Mouse (Mus musculus): Measurements from ENCODE around the gene Icmt. TPM values are rescaled to one million over a fixed set of nuclear protein-coding genes. Genes with fewer than 3 reads are reported as not detected.

The Icmt gene
- polyA plus RNA-seq, 1 experiment from 2014 or later: 28.3 TPM

Other genes with a start within 250 kb of the Icmt start
- 8.8 and 8.9 TPM in 2 replicates for gene Plekhg5, start 224.7 kb upstream of the Icmt start, polyA plus RNA-seq (2014; fragmentation: Nextera tagmentation; extraction: Ambion mirVana)
- 0.38 and 0.79 TPM in 2 replicates for gene Tnfrsf25, start 181.3 kb upstream of the Icmt start, polyA plus RNA-seq (2014; fragmentation: Nextera tagmentation; extraction: Ambion mirVana)
- gene Espn, start 144.9 kb upstream of the Icmt start, polyA plus RNA-seq (2014; fragmentation: Nextera tagmentation; extraction: Ambion mirVana): 1.6 and 1.9 TPM in 2 replicates
- not detected in 2 replicates for gene Hes2, start 138.4 kb upstream of the Icmt start, polyA plus RNA-seq (2014; fragmentation: Nextera tagmentation; extraction: Ambion mirVana)
- gene Acot7, start 119.1 kb upstream of the Icmt start, polyA plus RNA-seq (2014; fragmentation: Nextera tagmentation; extraction: Ambion mirVana): 32.1 and 33.3 TPM in 2 replicates
- 3.3 and 3.4 TPM in 2 replicates for gene Gpr153, start 23.0 kb upstream of the Icmt start, polyA plus RNA-seq (2014; fragmentation: Nextera tagmentation; extraction: Ambion mirVana)
- gene Hes3, start 5.6 kb upstream of the Icmt start, polyA plus RNA-seq (2014; fragmentation: Nextera tagmentation; extraction: Ambion mirVana): not detected in 2 replicates
- gene Rnf207, start 21.8 kb downstream of the Icmt start, polyA plus RNA-seq (2014; fragmentation: Nextera tagmentation; extraction: Ambion mirVana): 0.19 and 0.92 TPM in 2 replicates
- gene Rpl22, start 28.5 kb downstream of the Icmt start, polyA plus RNA-seq (2014; fragmentation: Nextera tagmentation; extraction: Ambion mirVana): 453 and 467 TPM in 2 replicates
- gene Chd5, start 41.4 kb downstream of the Icmt start, polyA plus RNA-seq (2014; fragmentation: Nextera tagmentation; extraction: Ambion mirVana): 0.05 TPM in 1 of 2 replicates, not detected in the other
- gene Nphp4, start 179.5 kb downstream of the Icmt start, polyA plus RNA-seq (2014; fragmentation: Nextera tagmentation; extraction: Ambion mirVana): 2.6 and 2.7 TPM in 2 replicates
- gene Kcnab2, start 180.6 kb downstream of the Icmt start, polyA plus RNA-seq (2014; fragmentation: Nextera tagmentation; extraction: Ambion mirVana): 3.6 and 3.7 TPM in 2 replicates

Measured in limb, embryonic 11.5 days (tissue).